Mouse (Mus musculus): ENCODE measurements at regions not wholly inside any gene's neighbourhood (a gene's known extent, or its start where the extent isn't known, plus 50 kb on each side); places are given as distances from the start of the nearest gene placed in this dataset.

GRCm38 (mm10) chr16:60941767-60942166, 336.4 kb upstream of the Epha6 start:
- DNase-seq (ENCODE audit: low read depth, low spot score), result peak; percentile 68

Data from ZHBTc4 (cell line).